Mouse (Mus musculus) heart, embryonic 10.5 days (tissue): ENCODE measurements around the gene Pygm. TPM values are rescaled to one million over a fixed set of nuclear protein-coding genes. Genes with fewer than 3 reads are reported as not detected.

ENCODE experiments used
- DNase-seq: peaks from one replicate; pipeline ENCODE4 v3.0.0-alpha.2; 2017; ENCODE audit warnings: low spot score
- H3K27ac ChIP-seq: fragments of 300-500 bp; sonication (generic); 2 replicates; pipeline ENCODE4 v1.5.1; 2016; ENCODE audit warnings: mild to moderate bottlenecking
- H3K27me3 ChIP-seq: fragments of 300-500 bp; sonication (generic); 2 replicates; pipeline ENCODE4 v1.6.1; 2016; ENCODE audit warnings: mild to moderate bottlenecking; ENCODE audit not compliant: poor library complexity, insufficient read depth, severe bottlenecking
- H3K36me3 ChIP-seq: fragments of 300-500 bp; sonication (generic); 2 replicates; pipeline ENCODE4 v1.6.1; 2016; ENCODE audit warnings: mild to moderate bottlenecking, moderate library complexity
- H3K4me1 ChIP-seq: fragments of 300-500 bp; sonication (generic); 2 replicates; pipeline ENCODE4 v1.6.1; 2016; ENCODE audit warnings: mild to moderate bottlenecking
- H3K4me3 ChIP-seq: fragments of 300-500 bp; sonication (generic); 2 replicates; pipeline ENCODE4 v1.5.1; 2016; ENCODE audit warnings: mild to moderate bottlenecking, moderate library complexity
- H3K9me3 ChIP-seq: fragments of 300-500 bp; sonication (generic); 2 replicates; pipeline ENCODE4 v1.6.1; 2016; ENCODE audit warnings: mild to moderate bottlenecking, moderate library complexity
- WGBS: fragments of 180-500 bp; shearing (Covaris S2); methylation state at CpG from one replicate; pipeline ENCODE4 v1.1.7; 2016; 5-methylcytosine and 5-hydroxymethylcytosine counted together
- polyA plus RNA-seq: library from polyadenylated mRNA; unstranded; fragments of >200 nt; fragmentation: Nextera tagmentation; extraction: Ambion mirVana; gene quantifications from 2 replicates; pipeline ENCODE4 v1.2.1, GENCODE M21; 2016

The Pygm gene
- polyA plus RNA-seq, 1 experiment from 2014 or later: 103 TPM

DNA sequence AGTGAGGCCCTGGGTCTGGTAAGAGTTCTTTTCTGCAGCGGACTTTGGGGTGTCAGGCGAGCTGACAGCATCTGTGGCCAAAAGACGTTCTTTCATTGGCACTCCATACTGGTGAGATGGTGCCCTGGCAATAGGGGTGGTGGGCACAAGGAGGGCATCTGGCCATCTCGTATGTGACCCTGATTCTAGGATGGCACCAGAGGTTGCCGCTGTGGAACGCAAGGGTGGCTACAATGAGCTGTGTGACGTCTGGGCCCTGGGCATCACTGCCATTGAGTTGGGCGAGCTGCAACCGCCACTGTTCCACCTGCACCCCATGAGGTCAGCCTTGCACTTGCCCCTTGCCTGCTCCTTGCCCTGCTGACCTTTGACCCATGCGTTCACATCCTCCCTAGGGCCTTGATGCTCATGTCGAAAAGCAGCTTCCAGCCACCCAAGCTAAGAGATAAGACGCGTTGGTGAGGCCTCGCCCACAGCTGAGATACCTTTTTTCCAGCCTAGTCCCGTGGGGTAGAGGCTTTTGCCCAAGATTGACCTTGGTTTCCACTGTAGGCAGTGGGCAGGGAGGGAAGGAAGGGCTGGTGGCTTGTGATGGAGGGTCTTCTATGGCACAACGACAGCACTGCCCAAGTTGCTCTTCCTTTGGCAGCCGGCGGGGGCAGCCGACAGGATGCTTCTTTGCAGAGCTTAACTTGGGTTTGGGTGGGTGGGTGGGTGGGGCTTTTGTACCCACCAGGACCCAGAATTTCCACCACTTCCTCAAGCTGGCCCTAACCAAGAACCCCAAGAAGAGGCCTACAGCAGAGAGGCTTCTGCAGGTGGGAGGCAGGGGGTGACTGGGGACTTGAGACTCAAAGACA, 40.9 kb upstream of the Pygm start:
- 72% methylated on average over 19 of the region's 19 CpGs for WGBS
- H3K4me1 ChIP-seq: peaks cover 61% of the 10 kb centered on the region
- H3K27ac ChIP-seq: no peak overlapping the region
- peaks cover 67% of the 10 kb centered on the region for H3K36me3 ChIP-seq
- 0 out of 2 replicates have a peak, but pooled peaks cover 7% of the 10 kb centered on the region for H3K27me3 ChIP-seq
- H3K4me3 ChIP-seq: no peak overlapping the region
- DNase-seq: no peak
- no peaks in the 10 kb centered on the region for H3K9me3 ChIP-seq

- Histone ChIP-seq H3K27ac (no peak overlapping the region), H3K27me3 (0 out of 2 replicates have a peak, but pooled peaks cover 7% of the 10 kb centered on the region), H3K4me3 (no peak overlapping the region), H3K9me3 (no peaks in the 10 kb centered on the region), H3K4me1 (peaks cover 68% of the 10 kb centered on the region), H3K36me3 (peaks cover 62% of the 10 kb centered on the region)
- no peak for DNase-seq
- 86% methylated on average over 5 of the region's 5 CpGs for WGBS
These were observed 40.2 kb upstream of the Pygm start for GRCm38 (mm10) chr19:6343996-6344395.

DNA sequence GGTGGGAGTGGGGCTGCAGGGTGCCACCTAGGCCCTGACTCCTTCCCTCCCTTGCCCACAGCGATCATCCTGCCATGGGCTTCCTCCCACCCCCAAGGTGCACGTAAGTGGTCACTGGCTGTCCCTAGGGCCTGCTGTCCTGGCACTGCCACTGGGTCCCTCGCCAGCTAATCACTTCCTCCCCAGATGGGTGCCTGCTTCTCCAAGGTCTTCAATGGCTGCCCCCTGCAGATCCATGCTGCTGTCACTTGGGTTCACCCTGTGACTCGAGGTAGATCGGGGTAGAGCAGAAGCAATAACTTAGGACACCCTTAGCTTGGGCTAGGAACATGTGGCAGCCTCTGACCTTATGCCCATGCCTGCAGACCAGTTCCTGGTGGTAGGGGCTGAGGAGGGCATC, 38.2 kb upstream of the Pygm start:
- Histone ChIP-seq H3K9me3 (no peaks in the 10 kb centered on the region), H3K36me3 (peaks cover 50% of the 10 kb centered on the region), H3K27me3 (0 out of 2 replicates have a peak, but pooled peaks cover 11% of the 10 kb centered on the region), H3K27ac (no peak overlapping the region), H3K4me3 (no peak overlapping the region), H3K4me1 (peaks cover 66% of the 10 kb centered on the region)
- DNase-seq: no peak
- 86% methylated on average over 5 of the region's 5 CpGs for WGBS

DNA sequence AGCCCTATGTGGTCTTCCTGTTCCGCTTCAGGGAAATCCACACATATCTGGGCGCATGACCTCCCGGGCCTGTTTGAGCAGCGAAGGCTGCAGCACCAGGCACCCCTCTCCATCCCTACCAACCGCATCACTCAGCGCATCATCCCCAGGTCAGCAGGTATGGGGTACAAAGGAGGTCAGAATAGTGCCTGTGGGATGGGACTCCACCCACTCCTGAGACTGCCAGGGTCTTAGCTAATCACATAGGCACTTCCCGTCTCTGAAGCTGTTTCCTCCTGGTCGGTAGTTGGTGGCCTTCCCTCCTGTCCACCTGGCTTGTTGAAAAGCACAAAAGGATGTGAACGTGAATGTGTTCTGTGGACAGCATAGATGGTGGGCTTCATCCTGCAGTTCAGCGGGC, 37.5 kb upstream of the Pygm start:
- H3K9me3 ChIP-seq: no peaks in the 10 kb centered on the region
- peaks cover 65% of the 10 kb centered on the region for H3K4me1 ChIP-seq
- H3K27ac ChIP-seq: 0 out of 2 replicates have a peak overlapping the region, but pooled peaks have one; percentile 16
- H3K27me3 ChIP-seq: 0 out of 2 replicates have a peak, but pooled peaks cover 11% of the 10 kb centered on the region
- H3K4me3 ChIP-seq: no peak overlapping the region
- no peak for DNase-seq
- 81% methylated on average over 10 of the region's 10 CpGs for WGBS
- H3K36me3 ChIP-seq: peaks cover 55% of the 10 kb centered on the region

- H3K27ac ChIP-seq: no peak overlapping the region
- peaks cover 53% of the 10 kb centered on the region for H3K36me3 ChIP-seq
- no peak for DNase-seq
- no peak overlapping the region for H3K4me3 ChIP-seq
- H3K27me3 ChIP-seq: 0 out of 2 replicates have a peak, but pooled peaks cover 4% of the 10 kb centered on the region
- no peaks in the 10 kb centered on the region for H3K9me3 ChIP-seq
- WGBS: 89% methylated on average over 4 of the region's 4 CpGs
- peaks cover 56% of the 10 kb centered on the region for H3K4me1 ChIP-seq
These were observed 36.6 kb upstream of the Pygm start for GRCm38 (mm10) chr19:6347615-6348014.

- H3K27me3 ChIP-seq: 0 out of 2 replicates have a peak, but pooled peaks cover 4% of the 10 kb centered on the region
- peaks cover 56% of the 10 kb centered on the region for H3K36me3 ChIP-seq
- no peaks in the 10 kb centered on the region for H3K9me3 ChIP-seq
- H3K27ac ChIP-seq: peak overlapping the region; percentile 70
- no peak overlapping the region for H3K4me3 ChIP-seq
- no peak for DNase-seq
- H3K4me1 ChIP-seq: peaks cover 47% of the 10 kb centered on the region
- WGBS: 38% methylated on average over 9 of the region's 9 CpGs
These were observed 35.5 kb upstream of the Pygm start for GRCm38 (mm10) chr19:6348717-6349116.

DNA sequence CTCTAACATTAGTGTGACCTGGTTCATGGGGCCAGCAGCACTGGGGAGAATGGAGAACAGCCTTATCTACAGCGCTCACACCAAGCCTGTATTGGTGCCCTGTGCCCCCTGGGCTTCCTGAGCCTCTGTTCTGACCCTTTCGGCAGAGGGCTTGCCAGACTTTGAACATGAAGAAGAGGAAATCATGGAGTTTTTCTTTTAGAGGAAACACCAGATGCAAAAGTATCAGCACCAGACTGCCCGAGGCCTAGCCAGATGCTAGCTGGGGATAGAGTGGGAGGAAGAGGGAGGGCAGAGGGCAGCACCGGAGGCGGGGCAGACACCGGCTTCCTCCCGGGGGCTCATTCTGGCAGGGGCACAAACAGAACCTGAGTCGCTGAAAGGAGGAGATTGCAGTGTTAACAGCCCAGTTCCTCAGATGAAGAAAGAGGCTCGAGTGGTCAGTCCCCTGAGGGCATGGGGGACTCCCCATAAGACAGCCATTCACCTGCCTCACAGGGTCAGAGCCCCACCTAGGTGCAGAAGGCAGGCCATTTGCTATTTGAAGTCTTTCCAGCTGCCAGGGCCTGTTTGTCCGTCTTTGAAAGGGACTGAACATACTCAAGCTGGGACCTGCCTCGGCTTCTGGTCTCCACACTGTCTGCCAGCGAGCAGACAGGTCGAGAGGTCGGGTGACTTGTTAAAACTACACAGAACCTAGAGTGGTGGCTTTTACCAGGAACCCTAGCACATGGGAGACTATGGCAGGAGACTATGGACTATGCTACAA, 34.8 kb upstream of the Pygm start:
- WGBS: 33% methylated on average over 14 of the region's 14 CpGs
- no peaks in the 10 kb centered on the region for H3K9me3 ChIP-seq
- peak overlapping the region; percentile 81 for H3K27ac ChIP-seq
- peaks cover 54% of the 10 kb centered on the region for H3K4me1 ChIP-seq
- DNase-seq: no peak
- H3K27me3 ChIP-seq: 0 out of 2 replicates have a peak, but pooled peaks cover 4% of the 10 kb centered on the region
- H3K4me3 ChIP-seq: peak overlapping the region; percentile 24
- H3K36me3 ChIP-seq: peaks cover 56% of the 10 kb centered on the region

- Histone ChIP-seq H3K4me3 (no peak overlapping the region), H3K4me1 (peaks cover 44% of the 10 kb centered on the region), H3K27me3 (0 out of 2 replicates have a peak, but pooled peaks cover 4% of the 10 kb centered on the region), H3K9me3 (no peaks in the 10 kb centered on the region), H3K36me3 (peaks cover 38% of the 10 kb centered on the region), H3K27ac (no peak overlapping the region)
- DNase-seq: no peak
- WGBS: 62% methylated on average over 14 of the region's 14 CpGs
These were observed 32.6 kb upstream of the Pygm start for GRCm38 (mm10) chr19:6351431-6352106.

- 85% methylated on average over 2 of the region's 2 CpGs for WGBS
- Histone ChIP-seq H3K4me1 (peaks cover 38% of the 10 kb centered on the region), H3K9me3 (no peaks in the 10 kb centered on the region), H3K36me3 (peaks cover 33% of the 10 kb centered on the region), H3K4me3 (no peak overlapping the region), H3K27ac (no peak overlapping the region), H3K27me3 (0 out of 2 replicates have a peak, but pooled peaks cover 4% of the 10 kb centered on the region)
- no peak for DNase-seq
These were observed 32.1 kb upstream of the Pygm start for GRCm38 (mm10) chr19:6352107-6352505.

- no peak for DNase-seq
- 0 out of 2 replicates have a peak, but pooled peaks cover 4% of the 10 kb centered on the region for H3K27me3 ChIP-seq
- 81% methylated on average over 7 of the region's 7 CpGs for WGBS
These were observed 30.2 kb upstream of the Pygm start for GRCm38 (mm10) chr19:6354030-6354429.

DNA sequence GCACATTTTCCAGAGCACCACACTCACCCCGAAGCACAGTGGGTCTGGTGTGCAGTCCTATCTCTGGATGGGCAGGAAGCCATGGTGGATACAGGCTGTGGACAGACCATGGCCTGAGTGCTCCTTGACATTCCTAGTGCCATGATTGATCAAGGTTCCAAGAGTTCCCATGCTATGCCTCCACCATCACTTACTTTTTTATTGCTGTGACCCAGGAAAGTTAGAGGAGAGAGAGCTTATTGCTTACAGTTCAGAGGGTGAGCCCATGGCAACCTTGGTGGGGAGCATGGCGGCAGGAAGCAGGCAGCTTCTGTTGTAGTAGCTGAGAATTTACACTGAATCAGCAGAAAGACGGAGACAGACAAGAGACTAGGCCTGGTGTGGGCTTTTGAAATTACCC, 22.9 kb upstream of the Pygm start:
- H3K27me3 ChIP-seq: no peaks in the 10 kb centered on the region
- peaks cover 16% of the 10 kb centered on the region for H3K36me3 ChIP-seq
- peaks cover 16% of the 10 kb centered on the region for H3K4me1 ChIP-seq
- WGBS: 84% methylated on average over 3 of the region's 3 CpGs
- H3K9me3 ChIP-seq: no peaks in the 10 kb centered on the region
- no peak for DNase-seq
- H3K27ac ChIP-seq: no peak overlapping the region
- no peak overlapping the region for H3K4me3 ChIP-seq

More at GRCm38 (mm10) chr19:6354030-6354429, 30.2 kb upstream of the Pygm start:
- Histone ChIP-seq H3K36me3 (peaks cover 25% of the 10 kb centered on the region), H3K4me1 (peaks cover 27% of the 10 kb centered on the region), H3K9me3 (no peaks in the 10 kb centered on the region), H3K27ac (no peak overlapping the region), H3K4me3 (no peak overlapping the region)

DNA sequence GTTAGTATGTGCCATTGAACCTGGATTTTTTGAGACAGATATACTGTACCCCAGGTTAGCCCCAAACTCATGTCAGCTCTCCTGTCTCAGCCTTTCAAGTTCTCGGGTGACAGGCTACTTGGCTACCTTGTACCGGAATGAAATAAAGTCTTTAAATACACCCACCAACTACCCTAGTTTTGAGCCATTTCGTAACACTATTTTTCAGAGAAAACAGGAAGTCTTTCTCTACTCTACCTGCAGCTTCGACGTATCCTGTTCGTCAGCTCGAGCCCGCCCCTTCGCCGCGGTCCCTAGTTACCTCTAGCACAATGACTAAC, 21.1 kb upstream of the Pygm start:
- H3K27ac ChIP-seq: peak overlapping the region; percentile 99
- H3K36me3 ChIP-seq: peaks cover 34% of the 10 kb centered on the region
- WGBS: 3% methylated on average over 11 of the region's 11 CpGs
- peak overlapping the region; percentile 89 for H3K4me3 ChIP-seq
- peaks cover 16% of the 10 kb centered on the region for H3K4me1 ChIP-seq
- H3K27me3 ChIP-seq: no peaks in the 10 kb centered on the region
- H3K9me3 ChIP-seq: no peaks in the 10 kb centered on the region
- no peak for DNase-seq
